Mouse (Mus musculus) liver, embryonic 12.5 days (tissue): ENCODE measurements at regions not wholly inside any gene's neighbourhood (a gene's known extent, or its start where the extent isn't known, plus 50 kb on each side); places are given as distances from the start of the nearest gene placed in this dataset.

Experiments
- ATAC-seq: fragments of 200-750 bp; cut with Nextera tagmentation; 2 replicates; pipeline ENCODE4 v1.8.0; 2017; ENCODE audit warnings: moderate number of reproducible peaks, mild to moderate bottlenecking, moderate library complexity
- H3K27ac ChIP-seq: fragments of 300-500 bp; sonication (generic); 2 replicates; pipeline ENCODE4 v1.5.1; 2016; ENCODE audit warnings: mild to moderate bottlenecking
- H3K27me3 ChIP-seq: fragments of 300-500 bp; sonication (generic); replicated peaks from 2 replicates; pipeline ENCODE4 v1.6.1; 2016; ENCODE audit warnings: mild to moderate bottlenecking, moderate library complexity
- H3K36me3 ChIP-seq: fragments of 300-500 bp; sonication (generic); 2 replicates; pipeline ENCODE4 v1.6.1; 2016; ENCODE audit warnings: mild to moderate bottlenecking, moderate library complexity
- H3K4me1 ChIP-seq: fragments of 300-500 bp; sonication (generic); 2 replicates; pipeline ENCODE4 v1.6.1; 2016
- H3K4me2 ChIP-seq: fragments of 300-500 bp; sonication (generic); 2 replicates; pipeline ENCODE4 v1.6.1; 2016; ENCODE audit warnings: mild to moderate bottlenecking, moderate library complexity
- H3K4me3 ChIP-seq: fragments of 300-500 bp; sonication (generic); 2 replicates; pipeline ENCODE4 v1.5.1; 2016; ENCODE audit warnings: mild to moderate bottlenecking, moderate library complexity
- H3K9ac ChIP-seq: fragments of 300-500 bp; sonication (generic); 2 replicates; pipeline ENCODE4 v1.6.1; 2016; ENCODE audit warnings: mild to moderate bottlenecking, moderate library complexity
- H3K9me3 ChIP-seq: fragments of 300-500 bp; sonication (generic); replicated peaks from 2 replicates; pipeline ENCODE4 v1.6.1; 2016; ENCODE audit warnings: mild to moderate bottlenecking, moderate library complexity
- WGBS: fragments of 180-500 bp; shearing (Covaris S2); methylation state at CpG from one replicate; pipeline ENCODE4 v1.1.7; 2016; ENCODE audit not compliant: insufficient replicate concordance; 5-methylcytosine and 5-hydroxymethylcytosine counted together

GRCm38 (mm10) chr3:60934492-60934891 lies 68.1 kb upstream of the P2ry1 start:
- Histone ChIP-seq H3K9me3 (no peaks in the 10 kb centered on the region), H3K27ac (no peak overlapping the region), H3K4me2 (no peak overlapping the region), H3K4me1 (no peaks in the 10 kb centered on the region), H3K9ac (no peak overlapping the region), H3K4me3 (no peak overlapping the region), H3K36me3 (no peaks in the 10 kb centered on the region), H3K27me3 (no peaks in the 10 kb centered on the region)
- ATAC-seq: no peak
- 79% methylated on average over 1 of the region's 1 CpGs for WGBS

DNA sequence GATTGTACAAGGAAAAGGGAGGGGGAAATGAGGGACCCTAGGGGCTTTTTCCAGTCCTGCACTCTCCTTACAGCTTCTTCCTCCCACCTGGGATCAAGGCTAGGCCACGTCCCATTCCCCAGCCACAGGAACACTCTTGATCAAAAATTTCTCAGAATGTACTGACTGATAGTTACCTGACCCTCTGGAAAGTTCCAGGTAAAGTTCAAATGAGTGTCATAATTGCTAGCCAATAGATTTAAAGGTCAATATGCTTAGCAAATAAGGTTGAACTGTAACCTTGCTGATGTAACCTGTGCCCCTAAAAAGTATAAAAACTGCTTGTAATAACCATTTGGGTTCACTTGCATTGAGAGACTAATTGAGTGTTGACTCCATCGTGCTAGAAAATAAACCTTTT lies 61.1 kb upstream of the P2ry1 start:
- no peak overlapping the region for H3K4me2 ChIP-seq
- no peak for ATAC-seq

DNA sequence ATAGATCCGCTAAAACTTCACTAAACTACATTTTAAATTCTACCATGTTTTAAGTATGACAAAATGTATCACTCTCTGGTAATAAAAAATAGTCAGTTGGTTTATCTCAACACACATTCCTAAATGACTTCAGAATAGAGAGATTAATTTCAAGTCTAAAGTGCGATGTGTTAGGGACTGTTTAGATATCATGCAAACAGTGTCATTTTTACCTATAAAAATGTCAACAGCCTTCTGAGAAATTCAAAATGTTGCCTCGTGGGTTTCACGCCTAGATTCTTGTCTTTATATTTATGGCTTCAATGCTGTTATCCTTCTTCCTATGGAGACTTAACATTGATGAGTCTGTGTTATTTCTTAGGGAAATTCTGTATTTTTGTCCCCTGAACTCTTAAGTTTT lies 53.7 kb upstream of the P2ry1 start:
- no peak for ATAC-seq
- H3K4me2 ChIP-seq: no peak overlapping the region
- WGBS: 60% methylated on average over 4 of the region's 4 CpGs

More for the DNA sequence above, 61.1 kb upstream of the P2ry1 start:
- Histone ChIP-seq H3K4me1 (no peaks in the 10 kb centered on the region), H3K27me3 (no peaks in the 10 kb centered on the region), H3K9ac (no peak overlapping the region), H3K27ac (no peak overlapping the region), H3K4me3 (no peak overlapping the region), H3K36me3 (no peaks in the 10 kb centered on the region), H3K9me3 (no peaks in the 10 kb centered on the region)
- 58% methylated on average over 2 of the region's 2 CpGs for WGBS

More for the DNA sequence above, 53.7 kb upstream of the P2ry1 start:
- Histone ChIP-seq H3K9ac (no peak overlapping the region), H3K9me3 (no peaks in the 10 kb centered on the region), H3K4me1 (peaks cover 7% of the 10 kb centered on the region), H3K36me3 (no peaks in the 10 kb centered on the region), H3K27me3 (no peaks in the 10 kb centered on the region), H3K4me3 (no peak overlapping the region), H3K27ac (no peak overlapping the region)
